Mouse (Mus musculus) neural tube, embryonic 11.5 days (tissue): ENCODE data around the gene Rfx1. TPM values are rescaled to one million over a fixed set of nuclear protein-coding genes. Genes with fewer than 3 reads are reported as not detected.
A peak's percentile ranks its signal among the peaks of the same experiment; 100 is the strongest.

Experiments used
- ATAC-seq: fragments of 200-750 bp; cut with Nextera tagmentation; 2 replicates; pipeline ENCODE4 v1.8.0; 2017; ENCODE audit warnings: moderate number of reproducible peaks, mild to moderate bottlenecking, moderate TSS enrichment, moderate library complexity; ENCODE audit not compliant: insufficient read depth, low FRiP score, low TSS enrichment
- DNase-seq: peaks from one replicate; pipeline ENCODE4 v3.0.0-alpha.2; 2015; ENCODE audit warnings: low spot score
- H3K27ac ChIP-seq: fragments of 300-500 bp; sonication (generic); 2 replicates; pipeline ENCODE4 v1.5.1; 2014; ENCODE audit warnings: low read depth, mild to moderate bottlenecking, low read length
- H3K27me3 ChIP-seq: fragments of 300-500 bp; sonication (generic); 2 replicates; pipeline ENCODE4 v1.6.1; 2014; ENCODE audit warnings: mild to moderate bottlenecking, low read length, mixed read lengths; ENCODE audit not compliant: control insufficient read depth, insufficient read depth
- H3K36me3 ChIP-seq: fragments of 300-500 bp; sonication (generic); 2 replicates; pipeline ENCODE4 v1.6.1; 2014; ENCODE audit warnings: mild to moderate bottlenecking, low read length, moderate library complexity, mixed read lengths; ENCODE audit not compliant: control insufficient read depth, insufficient read depth
- H3K4me1 ChIP-seq: fragments of 300-500 bp; sonication (generic); 2 replicates; pipeline ENCODE4 v1.6.1; 2014; ENCODE audit warnings: low read length, mixed read lengths; ENCODE audit not compliant: control insufficient read depth, insufficient read depth
- H3K4me2 ChIP-seq: fragments of 300-500 bp; sonication (generic); 2 replicates; pipeline ENCODE4 v1.6.1; 2014; ENCODE audit warnings: low read depth, mild to moderate bottlenecking, moderate library complexity
- H3K4me3 ChIP-seq: fragments of 300-500 bp; sonication (generic); 2 replicates; pipeline ENCODE4 v1.5.1; 2014; ENCODE audit warnings: low read depth, low read length
- H3K9ac ChIP-seq: fragments of 300-500 bp; sonication (generic); 2 replicates; pipeline ENCODE4 v1.6.1; 2014; ENCODE audit warnings: mild to moderate bottlenecking, low read length
- H3K9me3 ChIP-seq: fragments of 300-500 bp; sonication (generic); 2 replicates; pipeline ENCODE4 v1.6.1; 2016; ENCODE audit warnings: low read length; ENCODE audit not compliant: control insufficient read depth
- WGBS: fragments of 180-500 bp; shearing (Covaris S2); extraction: QIAGEN DNeasy Blood & Tissue Kit; methylation state at CpG from one replicate; pipeline ENCODE4 v1.1.7; 2014; 5-methylcytosine and 5-hydroxymethylcytosine counted together
- polyA plus RNA-seq: library from polyadenylated mRNA; unstranded; fragments of >200 nt; fragmentation: Nextera tagmentation; extraction: Ambion mirVana; gene quantifications from 2 replicates; pipeline ENCODE4 v1.2.1, GENCODE M21; 2014

The Rfx1 gene
- polyA plus RNA-seq, 1 experiment from 2014 or later, result 9.6 TPM

GRCm38 (mm10) chr8:84029272-84029671, 37.4 kb upstream of the Rfx1 start:
- no peak overlapping the region for H3K4me2 ChIP-seq
- WGBS, result 88% methylated on average over 5 of the region's 5 CpGs
- no peak overlapping the region for H3K27ac ChIP-seq
- no peak for DNase-seq
- H3K9ac ChIP-seq, result no peak overlapping the region
- no peak for ATAC-seq
- H3K36me3 ChIP-seq, result no peaks in the 10 kb centered on the region
- H3K27me3 ChIP-seq, result peaks cover 28% of the 10 kb centered on the region
- no peaks in the 10 kb centered on the region for H3K9me3 ChIP-seq
- no peaks in the 10 kb centered on the region for H3K4me1 ChIP-seq
- H3K4me3 ChIP-seq, result no peak overlapping the region

DNA sequence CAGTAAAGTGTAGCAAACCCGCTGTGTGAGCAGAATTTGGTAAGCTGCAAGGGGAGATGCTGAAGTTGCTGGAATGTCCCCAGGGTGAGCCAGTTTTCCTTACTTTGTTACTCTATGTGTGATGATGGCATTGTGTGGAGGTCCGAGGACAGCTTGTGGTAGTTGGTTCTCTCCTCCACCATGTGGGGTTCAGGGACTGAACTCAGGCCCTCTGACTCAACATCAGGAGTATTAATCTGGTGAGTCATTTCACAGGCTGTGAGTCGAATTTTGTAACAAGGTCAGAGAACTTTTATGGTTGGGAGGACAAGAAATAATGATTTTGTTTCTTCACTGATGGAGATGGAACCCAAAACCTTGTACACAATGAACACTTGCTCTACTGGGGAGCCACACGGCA, 33.9 kb upstream of the Rfx1 start:
- H3K4me1 ChIP-seq, result no peaks in the 10 kb centered on the region
- H3K36me3 ChIP-seq, result no peaks in the 10 kb centered on the region
- 76% methylated on average over 4 of the region's 4 CpGs for WGBS
- no peak overlapping the region for H3K27ac ChIP-seq
- ATAC-seq (no peak), DNase-seq (no peak)
- 0 out of 2 replicates have a peak, but pooled peaks cover 6% of the 10 kb centered on the region for H3K27me3 ChIP-seq
- no peak overlapping the region for H3K4me2 ChIP-seq
- no peak overlapping the region for H3K9ac ChIP-seq
- H3K9me3 ChIP-seq, result no peaks in the 10 kb centered on the region
- no peak overlapping the region for H3K4me3 ChIP-seq

GRCm38 (mm10) chr8:84038015-84038414, 28.6 kb upstream of the Rfx1 start:
- no peaks in the 10 kb centered on the region for H3K9me3 ChIP-seq
- peaks cover 5% of the 10 kb centered on the region; the same call in 1 of the 2 replicates for H3K4me1 ChIP-seq
- no peak overlapping the region for H3K27ac ChIP-seq
- no peak overlapping the region for H3K4me2 ChIP-seq
- H3K27me3 ChIP-seq, result peaks cover 21% of the 10 kb centered on the region
- DNase-seq, result no peak
- H3K36me3 ChIP-seq, result no peaks in the 10 kb centered on the region
- ATAC-seq, result no peak
- 80% methylated on average over 5 of the region's 5 CpGs for WGBS
- H3K9ac ChIP-seq, result no peak overlapping the region
- no peak overlapping the region for H3K4me3 ChIP-seq

GRCm38 (mm10) chr8:84039050-84039449, 27.6 kb upstream of the Rfx1 start:
- no peaks in the 10 kb centered on the region for H3K9me3 ChIP-seq
- ATAC-seq (no peak), DNase-seq (peak; percentile 85)
- no peak overlapping the region for H3K9ac ChIP-seq
- no peak overlapping the region for H3K27ac ChIP-seq
- H3K4me1 ChIP-seq, result peaks cover 5% of the 10 kb centered on the region; the same call in 1 of the 2 replicates
- H3K4me3 ChIP-seq, result no peak overlapping the region
- no peaks in the 10 kb centered on the region for H3K36me3 ChIP-seq
- peaks cover 31% of the 10 kb centered on the region for H3K27me3 ChIP-seq
- H3K4me2 ChIP-seq, result no peak overlapping the region
- 10% methylated on average over 5 of the region's 5 CpGs for WGBS

DNA sequence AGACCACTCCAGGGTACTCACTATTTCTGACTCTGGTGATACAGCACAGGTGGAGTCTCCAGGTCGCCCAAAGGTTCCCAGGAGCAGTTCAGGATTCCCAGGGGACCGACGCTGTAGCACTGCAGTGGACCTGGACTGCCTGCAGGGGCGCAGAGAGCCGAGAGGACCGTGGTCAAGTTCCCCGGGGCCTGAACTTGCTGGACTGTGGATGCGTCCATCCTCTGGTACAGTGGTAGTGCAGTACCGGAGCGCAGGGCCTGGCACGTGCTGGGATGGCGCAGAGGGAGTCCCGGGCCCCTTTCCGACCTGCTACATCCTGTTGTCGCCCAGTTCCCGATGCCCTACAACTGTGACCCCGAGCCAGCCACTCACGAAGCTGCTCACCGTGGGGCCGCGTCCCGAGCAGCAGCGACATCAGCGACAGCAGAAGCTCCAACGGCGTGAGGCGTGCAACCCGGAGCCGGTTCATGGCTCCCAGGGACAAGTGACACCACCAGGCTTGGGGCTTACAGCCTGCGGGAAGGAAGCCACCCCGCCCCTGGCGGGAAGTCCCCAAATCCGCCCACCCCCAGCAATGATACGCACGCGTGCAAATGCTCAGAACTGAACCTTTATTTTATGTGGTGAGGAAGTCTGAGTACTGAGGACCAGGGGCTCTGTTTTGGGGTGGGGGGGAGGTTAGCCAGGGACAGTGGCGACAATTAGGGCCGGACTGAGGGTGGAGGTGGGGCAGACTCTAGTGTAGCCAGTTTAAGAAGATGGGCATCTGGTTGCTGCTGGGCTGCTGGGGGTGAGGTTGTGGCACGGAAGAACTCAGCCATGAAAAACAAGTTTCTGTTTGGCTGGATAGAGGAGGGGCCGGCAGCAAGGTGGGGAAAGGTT, 24.3 kb upstream of the Rfx1 start, which contains the start of gene Il27ra:
Il27ra (minus strand) TSS at position 524 of the 882 bp plus-strand sequence.
- Histone ChIP-seq H3K27ac (no peak within 1 kb of the TSS), H3K4me3 (peak within 1 kb of the TSS; percentile 28), H3K9ac (peak within 1 kb of the TSS; percentile 18; the same call in 1 of the 2 replicates), H3K4me1 (peaks cover 8% of the 10 kb centered on the region; the same call in 1 of the 2 replicates), H3K36me3 (no peaks in the 10 kb centered on the region), H3K9me3 (no peaks in the 10 kb centered on the region), H3K27me3 (peaks cover 46% of the 10 kb centered on the region), H3K4me2 (peak within 1 kb of the TSS; percentile 53)
- peak; percentile 76 for DNase-seq
- peak; percentile 41; the same call in 1 of the 2 replicates for ATAC-seq
- 3% methylated on average over 40 of the region's 40 CpGs for WGBS

- Histone ChIP-seq H3K27me3 (peaks cover 46% of the 10 kb centered on the region), H3K9me3 (no peaks in the 10 kb centered on the region), H3K4me3 (no peak overlapping the region), H3K4me2 (no peak overlapping the region), H3K27ac (no peak overlapping the region), H3K9ac (no peak overlapping the region), H3K36me3 (no peaks in the 10 kb centered on the region), H3K4me1 (peaks cover 8% of the 10 kb centered on the region; the same call in 1 of the 2 replicates)
- WGBS, result 41% methylated on average over 12 of the region's 12 CpGs
- ATAC-seq, result no peak
- no peak for DNase-seq
Observed at GRCm38 (mm10) chr8:84042948-84043342, 23.7 kb upstream of the Rfx1 start.

DNA sequence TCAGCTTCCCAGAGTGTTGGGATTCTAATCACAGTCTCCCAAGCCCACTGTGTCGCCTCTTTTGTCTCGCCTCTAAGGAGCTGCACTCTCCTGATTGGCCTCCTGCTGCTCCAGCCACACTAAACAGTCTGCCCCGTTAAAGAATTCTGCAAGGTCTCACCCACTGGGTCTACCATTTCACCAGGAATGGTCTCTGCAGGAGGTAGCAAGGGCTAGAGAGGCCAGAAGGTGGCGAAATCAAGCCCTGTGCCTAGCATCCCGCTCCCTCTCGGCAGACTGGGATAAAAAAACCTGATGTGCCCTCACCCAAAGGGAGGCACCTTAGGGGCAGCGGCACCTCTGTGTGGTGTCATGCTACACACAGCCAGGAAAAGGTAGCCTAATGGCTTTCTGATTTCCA, 22.5 kb upstream of the Rfx1 start:
- Histone ChIP-seq H3K4me3 (no peak overlapping the region), H3K9me3 (no peaks in the 10 kb centered on the region), H3K27me3 (peaks cover 46% of the 10 kb centered on the region), H3K27ac (no peak overlapping the region), H3K36me3 (no peaks in the 10 kb centered on the region), H3K9ac (no peak overlapping the region), H3K4me2 (no peak overlapping the region), H3K4me1 (peaks cover 8% of the 10 kb centered on the region; the same call in 1 of the 2 replicates)
- no peak for DNase-seq
- ATAC-seq, result no peak
- WGBS, result 4% methylated on average over 7 of the region's 7 CpGs

DNA sequence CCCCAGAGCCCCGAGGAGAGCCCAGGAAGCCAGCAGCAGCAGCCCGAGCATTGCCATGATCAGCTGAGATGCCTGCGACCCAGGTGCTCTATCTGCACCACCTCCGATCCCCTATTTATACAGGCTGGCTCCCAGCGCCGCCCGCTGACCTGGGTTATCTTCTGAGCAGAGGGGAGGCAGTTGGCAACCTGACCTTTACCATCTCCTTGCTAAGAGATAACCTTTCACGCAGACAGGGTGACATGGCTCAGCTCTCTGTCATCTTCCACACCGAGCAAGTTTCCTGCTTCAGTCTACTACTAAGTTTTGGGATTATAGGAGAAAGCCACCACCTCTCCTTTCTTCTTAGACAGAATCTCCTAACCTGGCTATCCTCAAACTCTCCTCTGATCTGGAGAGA, 21.7 kb upstream of the Rfx1 start, which contains the start of gene Rln3:
Rln3 (minus strand) TSS at position 101 of the 400 bp plus-strand sequence.
- Histone ChIP-seq H3K27me3 (peaks cover 46% of the 10 kb centered on the region), H3K9me3 (no peaks in the 10 kb centered on the region), H3K4me1 (peaks cover 8% of the 10 kb centered on the region; the same call in 1 of the 2 replicates), H3K9ac (no peak within 1 kb of the TSS), H3K4me3 (no peak within 1 kb of the TSS), H3K27ac (no peak within 1 kb of the TSS), H3K36me3 (no peaks in the 10 kb centered on the region), H3K4me2 (no peak within 1 kb of the TSS)
- DNase-seq (no peak), ATAC-seq (no peak)
- WGBS, result 8% methylated on average over 9 of the region's 9 CpGs
